Mouse (Mus musculus): ENCODE results near the gene Kcnf1.

The Kcnf1 gene

DNA sequence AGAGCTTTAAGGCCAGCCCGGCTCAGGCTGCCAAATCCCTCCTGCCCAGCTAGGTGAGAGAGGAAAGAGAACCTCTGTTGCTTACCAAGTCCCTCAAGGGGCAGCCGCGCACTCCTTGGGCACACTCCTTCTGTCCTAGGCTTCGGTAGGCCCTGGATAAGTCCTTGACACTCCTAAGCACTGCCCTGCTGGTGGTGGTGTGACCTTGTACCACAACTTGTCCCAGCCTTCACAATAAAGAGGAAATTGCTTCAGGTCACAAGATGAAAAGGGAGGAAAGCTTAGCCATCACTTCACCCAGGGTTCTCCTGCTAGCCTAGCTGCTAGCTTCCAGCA, at the start of gene Kcnf1:
TSS of gene Kcnf1 (minus strand) at position 132 of the 336 bp plus-strand sequence.
- no peak for DNase-seq (ENCODE audit: low spot score)

DNA sequence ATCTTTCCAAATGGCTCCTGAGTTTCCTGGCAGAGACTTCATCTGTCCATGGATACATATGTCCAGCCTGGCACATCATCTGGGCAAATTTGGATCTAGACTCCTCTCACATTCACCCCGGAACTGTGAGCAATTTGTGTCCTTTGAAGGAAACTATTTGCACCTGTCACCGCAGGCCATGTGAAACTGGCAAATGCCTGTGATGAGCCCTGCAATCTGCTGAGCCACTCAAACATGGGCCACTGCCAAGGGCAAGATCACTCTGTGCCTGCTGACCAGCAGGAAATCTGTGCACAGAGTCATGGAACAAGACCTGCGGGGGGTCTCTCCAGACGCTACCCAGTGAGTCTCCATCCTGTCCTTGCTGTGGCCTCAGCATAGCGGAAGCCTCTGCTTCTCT, 48.3 kb upstream of the Kcnf1 start:
- DNase-seq (ENCODE audit: low spot score) = no peak

DNA sequence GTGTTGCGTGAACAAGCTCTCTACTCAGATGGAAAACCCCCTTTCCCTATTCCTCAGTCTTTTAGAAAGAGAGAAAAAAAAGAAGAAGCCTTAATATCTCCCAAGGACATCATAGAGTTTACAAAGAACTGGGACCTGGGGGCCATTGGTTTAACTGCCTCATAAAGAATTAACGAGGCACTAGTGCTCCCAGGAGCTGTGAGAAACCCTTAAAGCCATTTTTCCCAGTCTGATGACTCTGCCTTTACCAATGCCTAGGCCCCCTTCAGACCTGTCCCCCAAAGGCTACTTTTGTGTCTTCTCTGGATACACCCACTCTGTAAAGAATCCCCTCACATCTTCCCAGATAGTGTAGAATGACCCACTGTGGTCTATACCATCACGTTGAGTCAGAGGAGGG, 46.4 kb upstream of the Kcnf1 start:
- DNase-seq (ENCODE audit: low spot score) = no peak

DNA sequence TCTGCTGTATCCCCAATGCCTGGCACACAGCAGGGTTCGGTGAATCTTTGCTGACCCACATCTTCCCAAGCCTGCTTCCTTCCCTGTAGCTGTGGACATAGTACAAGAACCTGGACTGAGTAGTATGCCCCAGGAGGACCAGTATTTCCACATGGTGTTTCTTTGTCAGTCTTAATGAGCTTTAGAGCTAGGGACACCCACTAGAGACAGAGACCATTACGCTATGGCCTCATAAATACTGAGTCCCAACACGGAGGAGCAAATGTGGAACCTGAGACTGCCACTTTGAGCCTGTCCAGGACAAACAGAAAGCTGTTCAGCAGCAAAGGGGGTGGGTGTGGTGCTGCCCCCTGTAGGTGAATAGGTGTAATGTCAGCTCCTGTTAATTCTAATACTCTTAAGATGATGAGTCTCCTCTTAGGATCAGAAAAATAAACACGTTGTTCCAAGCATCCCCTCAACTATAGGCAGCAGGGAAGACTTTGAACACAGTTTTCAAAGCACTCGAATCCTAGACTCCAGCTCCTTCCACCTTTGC, 45.3 kb upstream of the Kcnf1 start:
- DNase-seq (ENCODE audit: low spot score) = no peak

DNA sequence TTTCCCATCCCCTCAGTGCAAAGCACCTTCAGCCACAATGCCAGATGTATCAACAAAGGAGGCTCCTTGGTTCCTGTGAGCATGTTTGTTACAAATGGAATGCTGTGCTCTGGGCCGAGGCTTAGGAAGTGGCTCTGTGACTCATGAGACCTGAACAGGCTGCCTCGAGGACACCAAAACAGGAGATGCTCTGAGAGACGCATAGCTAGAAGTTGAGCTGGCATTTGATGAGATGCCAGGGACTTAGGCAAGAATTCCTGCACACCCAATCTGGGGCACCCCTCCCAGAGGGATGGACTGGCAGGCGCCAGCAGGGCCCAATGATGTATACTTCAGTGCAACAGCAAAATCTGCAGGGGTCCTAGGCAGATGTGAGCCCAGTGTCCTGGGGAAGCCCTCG, 43.9 kb upstream of the Kcnf1 start:
- DNase-seq (ENCODE audit: low spot score) = no peak

DNA sequence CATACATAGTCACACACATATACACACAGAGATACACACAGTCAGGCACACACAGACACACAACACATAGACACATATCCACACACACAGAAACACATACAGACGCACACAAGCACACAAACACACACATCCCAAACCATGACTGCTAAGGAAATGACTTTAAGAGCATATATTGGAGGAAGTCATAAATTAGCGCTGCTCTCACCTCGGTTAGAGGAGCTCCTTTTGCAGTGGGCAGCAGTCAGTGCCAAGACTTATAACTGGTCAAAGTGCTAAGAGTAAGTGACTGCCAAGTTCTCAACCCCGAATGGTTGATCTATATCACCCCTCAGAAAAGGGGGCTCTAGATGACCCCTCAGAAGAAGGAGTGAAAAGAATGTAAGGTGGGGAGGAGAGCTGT, 42.4 kb upstream of the Kcnf1 start:
- no peak for DNase-seq (ENCODE audit: low spot score)

DNA sequence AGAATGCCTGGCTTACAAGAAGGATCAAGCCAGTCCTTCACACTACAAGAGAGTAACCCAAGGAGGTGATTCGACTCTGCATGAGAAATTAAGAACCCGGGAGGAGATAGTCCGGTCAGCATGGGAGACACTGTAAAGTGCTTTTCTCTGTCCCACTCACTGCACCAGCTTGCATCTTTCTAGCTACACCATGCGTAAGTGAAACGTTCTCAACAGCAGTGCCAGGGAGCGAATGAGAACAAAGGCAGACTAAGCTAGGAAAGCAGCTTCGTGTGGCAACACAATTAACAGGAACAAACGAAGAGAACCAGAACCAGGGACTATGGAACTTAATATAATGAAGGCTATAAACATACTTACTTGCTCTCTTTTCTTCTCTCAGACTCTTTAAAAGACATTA, 41.7 kb upstream of the Kcnf1 start:
- no peak for DNase-seq (ENCODE audit: low spot score)

DNA sequence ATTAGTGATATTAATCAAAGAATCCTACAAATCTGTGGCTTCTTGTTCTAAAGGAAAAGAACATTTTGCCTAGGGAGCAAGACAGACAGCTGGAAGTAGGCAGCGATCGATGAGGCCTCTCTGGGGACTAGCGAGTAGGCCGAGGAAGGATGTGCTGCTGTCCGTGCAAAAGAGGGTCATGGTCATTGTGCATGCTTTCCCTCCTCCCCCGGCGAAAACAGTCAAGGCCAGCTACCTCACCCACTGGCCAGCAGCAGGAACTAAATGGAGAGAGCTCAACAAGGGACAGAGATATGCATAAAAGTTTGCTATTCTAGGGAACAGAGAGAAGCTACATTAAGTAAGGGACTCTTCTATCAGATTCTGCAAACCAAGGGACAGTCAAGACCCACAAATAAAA, 39.1 kb upstream of the Kcnf1 start:
- no peak for DNase-seq (ENCODE audit: low spot score)

DNA sequence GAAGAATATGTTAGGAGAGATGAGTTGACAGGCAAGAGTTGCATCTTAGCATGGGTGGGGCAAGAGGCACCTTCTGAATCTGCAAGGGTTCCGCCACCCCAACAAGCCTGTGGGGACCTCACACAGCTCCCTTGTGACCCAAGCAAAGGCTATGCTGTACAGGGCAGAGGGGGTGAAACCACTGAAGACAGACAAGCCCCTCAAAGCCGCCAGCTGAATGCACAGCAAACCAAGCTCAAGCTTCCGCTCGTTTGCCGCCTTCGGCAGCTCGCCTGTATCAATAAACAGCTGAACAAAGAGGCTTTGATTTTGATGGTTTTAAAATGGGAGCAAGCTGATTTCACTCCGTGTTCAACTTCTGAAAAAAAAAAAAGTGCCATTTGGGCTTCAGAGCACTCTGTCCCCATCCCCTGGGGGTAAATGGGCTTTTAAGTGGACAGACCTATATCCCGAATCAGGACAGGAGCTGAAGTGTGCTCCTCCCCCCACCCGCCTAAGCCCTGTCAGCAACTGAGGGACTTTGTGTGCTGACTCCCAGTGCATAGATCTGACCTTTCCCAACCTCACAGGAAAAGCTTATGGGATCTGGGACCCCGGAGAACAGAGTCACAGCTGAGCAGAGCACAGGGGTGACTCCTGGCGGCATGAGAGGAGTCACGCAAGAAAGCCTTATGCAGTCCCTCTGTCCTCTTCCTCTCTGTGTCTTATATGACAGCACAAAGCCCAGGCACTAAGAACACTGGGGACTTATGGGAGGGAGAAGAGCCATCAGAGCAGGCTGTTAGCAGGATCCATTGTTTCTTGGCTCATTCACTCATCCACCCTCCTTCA, 26.0 kb upstream of the Kcnf1 start:
- no peak for DNase-seq (ENCODE audit: low spot score)

DNA sequence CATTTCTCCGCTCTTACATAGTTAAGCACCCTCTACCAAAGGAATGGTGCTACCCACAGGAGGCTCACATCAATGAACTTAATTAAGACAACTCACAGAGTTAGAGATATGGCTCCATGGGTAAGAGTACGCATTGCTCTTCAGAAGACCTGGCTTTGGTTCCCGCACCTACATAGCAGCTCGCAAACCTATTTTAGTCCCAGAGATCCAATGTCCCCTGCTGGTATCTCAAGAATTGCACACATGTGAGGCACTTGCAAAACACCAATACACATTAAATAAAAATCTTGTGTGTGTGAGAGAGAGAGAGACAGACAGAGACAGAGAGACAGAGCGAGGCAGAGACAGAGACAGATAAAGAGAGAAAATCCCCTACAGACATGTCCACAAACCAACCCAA, 21.9 kb upstream of the Kcnf1 start:
- DNase-seq (ENCODE audit: low spot score) = no peak

DNA sequence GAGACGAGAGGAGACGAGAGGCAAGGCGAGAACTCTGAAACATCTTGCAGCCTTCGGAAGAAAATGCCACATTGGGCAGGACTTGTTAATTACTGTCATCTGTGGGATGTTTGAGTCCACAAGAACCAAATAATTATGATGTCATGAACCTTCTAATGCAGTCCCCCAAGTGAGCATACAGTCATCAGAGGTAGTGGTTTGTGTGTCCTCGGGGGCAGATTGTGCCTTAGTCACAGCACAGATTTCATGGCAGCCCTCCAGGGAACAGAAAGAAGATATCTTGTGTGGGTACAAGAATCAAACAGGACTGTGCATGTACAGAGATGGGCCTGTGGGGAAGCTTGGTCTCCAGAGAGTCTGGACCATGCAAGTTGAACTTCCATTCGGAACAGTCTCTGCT, 17.5 kb upstream of the Kcnf1 start:
- no peak for DNase-seq (ENCODE audit: low spot score)

DNA sequence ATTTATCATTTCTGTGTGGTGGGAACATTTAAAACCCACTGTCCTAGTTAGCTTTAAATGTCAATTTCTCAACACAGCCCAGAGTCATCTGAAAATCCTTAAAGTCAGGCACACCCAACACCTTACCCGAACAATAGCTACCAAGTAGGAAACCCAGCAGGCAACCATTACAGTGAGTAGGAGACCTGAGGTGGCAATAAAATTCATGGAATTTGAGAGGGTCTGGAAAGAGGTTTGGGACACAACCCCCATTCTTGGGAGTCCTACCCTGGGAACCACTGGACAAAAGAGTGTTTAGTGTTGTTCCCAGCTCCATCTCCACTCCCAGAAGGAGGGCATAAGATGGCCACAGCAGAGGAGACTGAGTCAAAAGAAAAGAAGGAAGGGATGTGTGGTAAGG, 16.6 kb upstream of the Kcnf1 start:
- DNase-seq (ENCODE audit: low spot score) = no peak

DNA sequence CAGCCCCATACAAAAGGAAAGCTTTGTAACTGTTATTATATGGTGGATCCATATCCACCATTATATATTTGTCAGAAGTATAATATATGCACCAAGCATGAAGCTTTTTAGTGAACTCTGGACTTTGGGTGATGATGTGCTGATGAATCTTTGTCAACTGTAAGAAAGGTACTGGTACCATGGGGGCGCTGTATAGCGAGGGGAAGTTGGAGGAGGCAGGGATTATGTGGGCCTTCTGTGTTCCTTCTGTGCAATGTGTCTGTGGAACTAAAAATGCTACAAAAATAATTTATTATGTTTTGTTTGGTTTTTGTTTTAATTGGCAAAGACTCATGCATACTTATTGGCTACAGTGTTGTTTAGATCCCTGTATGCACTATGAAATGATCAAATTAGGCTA, 16.2 kb upstream of the Kcnf1 start:
- no peak for DNase-seq (ENCODE audit: low spot score)

DNA sequence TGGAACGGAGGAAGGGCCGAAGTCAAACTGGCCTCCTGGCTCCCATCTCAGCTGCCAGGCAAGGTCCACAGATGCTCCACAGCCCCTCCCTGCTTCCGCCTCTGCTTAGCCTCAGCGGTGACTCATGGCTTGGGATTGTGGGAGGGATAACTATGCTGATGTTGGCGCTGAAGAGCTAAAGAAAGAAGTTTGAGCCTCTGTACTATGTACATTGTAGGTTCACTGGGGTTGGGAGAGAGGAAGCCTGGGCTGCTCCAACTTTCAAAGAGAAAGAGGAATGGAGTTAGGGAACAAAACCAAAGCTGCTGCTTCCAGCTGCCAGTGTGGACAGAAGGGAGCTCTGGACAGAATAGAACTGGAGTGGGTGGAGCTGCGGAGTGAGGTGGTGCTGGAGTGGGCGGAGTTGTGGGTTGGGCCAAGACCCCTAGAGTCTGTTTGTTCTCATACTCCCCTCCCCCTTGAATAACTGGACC, 7.7 kb upstream of the Kcnf1 start:
- no peak for DNase-seq (ENCODE audit: low spot score)

DNA sequence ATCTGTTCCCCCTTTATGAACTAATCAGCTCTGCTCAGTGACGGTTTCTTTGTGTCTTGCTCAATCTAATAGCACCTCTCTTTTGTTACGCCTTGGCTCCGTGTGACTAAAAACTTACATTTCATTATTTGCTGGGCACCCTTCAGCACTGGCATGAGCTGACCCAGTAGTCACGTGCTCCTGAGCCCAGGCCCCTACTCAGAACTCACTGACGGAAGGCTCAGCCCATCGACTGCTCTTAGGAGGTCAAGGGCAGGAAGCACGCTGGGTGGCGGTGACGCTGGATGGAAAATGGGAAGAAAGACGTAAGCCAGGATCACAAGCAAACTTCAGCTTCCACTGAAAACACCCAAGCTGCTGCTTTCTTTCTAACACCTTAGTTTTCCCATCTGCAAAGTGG, 7.1 kb upstream of the Kcnf1 start:
- DNase-seq (ENCODE audit: low spot score) = no peak

DNA sequence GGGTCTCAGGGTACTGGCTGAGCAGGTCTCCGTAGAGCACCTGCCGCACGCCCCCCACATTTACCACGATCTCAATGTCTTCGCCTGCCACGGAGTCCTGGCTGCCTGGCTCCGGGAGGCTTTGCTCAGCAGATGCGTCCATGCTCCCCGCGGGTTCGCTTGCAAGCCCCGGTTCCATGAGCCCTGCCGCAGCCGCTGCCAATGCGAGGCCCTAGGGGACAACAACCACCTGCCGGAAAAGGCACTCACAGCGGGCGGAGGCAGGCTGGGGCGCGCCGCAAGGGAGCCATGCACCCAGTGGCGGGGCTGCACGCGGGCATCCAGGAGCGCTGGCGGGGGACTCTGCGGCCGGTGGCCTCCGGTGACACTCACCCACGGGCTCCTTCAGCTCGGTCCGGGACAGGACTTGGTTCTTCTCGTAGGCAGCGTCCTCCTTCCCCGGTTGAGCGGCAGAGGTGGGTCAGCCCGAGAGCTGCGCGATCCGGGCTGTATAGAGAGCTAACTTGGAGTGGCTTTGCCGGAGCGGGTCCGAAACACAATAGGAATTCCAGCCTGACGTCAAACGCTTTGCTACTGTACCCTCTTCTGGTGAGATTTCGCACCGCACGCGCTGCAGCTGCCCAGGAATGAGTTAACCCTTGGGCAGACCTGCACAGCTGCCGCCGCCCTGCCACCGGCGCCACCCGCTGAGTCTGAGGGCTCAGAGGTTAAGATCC, 489 bp downstream of the Kcnf1 start:
- DNase-seq (ENCODE audit: low spot score) = no peak

DNA sequence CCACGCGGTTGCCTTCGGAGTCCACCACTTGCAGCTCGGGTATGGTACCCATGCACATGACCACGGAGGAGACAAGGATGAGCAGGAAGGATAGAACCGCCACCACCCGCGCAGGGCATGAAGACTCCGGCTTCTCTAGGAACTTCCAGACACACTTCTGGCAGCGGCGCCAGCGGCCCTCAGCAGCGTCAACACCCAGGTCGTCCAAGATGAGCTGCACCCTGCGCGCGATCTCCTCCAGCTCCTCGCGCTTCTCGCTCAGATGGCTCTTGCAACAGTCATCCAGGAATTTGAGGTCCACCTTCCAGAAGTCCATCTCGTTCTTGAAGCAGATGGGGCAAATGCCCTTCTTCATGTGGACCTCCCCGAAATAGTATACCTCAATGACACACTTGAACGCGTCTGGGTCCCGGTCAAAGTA, 1.1 kb downstream of the Kcnf1 start:
- DNase-seq (ENCODE audit: low spot score) = no peak

DNA sequence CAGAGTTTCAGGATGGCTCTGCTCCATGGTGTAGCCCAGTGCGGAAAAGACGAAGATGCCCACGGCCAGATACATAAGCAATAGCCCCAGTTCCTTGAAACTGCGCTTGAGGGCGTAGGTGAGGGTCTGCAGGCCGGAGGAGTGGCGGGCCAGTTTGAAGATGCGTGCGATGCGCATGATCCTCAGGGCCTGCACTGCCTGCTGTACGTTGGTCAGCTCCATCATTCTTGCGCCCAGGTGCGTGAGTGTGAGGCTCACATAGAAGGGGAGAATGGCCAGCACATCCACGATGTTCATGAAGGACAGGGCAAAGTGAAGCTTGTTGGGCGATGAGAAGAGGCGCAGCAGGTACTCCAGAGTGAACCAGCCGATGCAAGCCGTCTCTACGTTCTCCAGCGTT, 1.6 kb downstream of the Kcnf1 start:
- DNase-seq (ENCODE audit: low spot score) = no peak

DNA sequence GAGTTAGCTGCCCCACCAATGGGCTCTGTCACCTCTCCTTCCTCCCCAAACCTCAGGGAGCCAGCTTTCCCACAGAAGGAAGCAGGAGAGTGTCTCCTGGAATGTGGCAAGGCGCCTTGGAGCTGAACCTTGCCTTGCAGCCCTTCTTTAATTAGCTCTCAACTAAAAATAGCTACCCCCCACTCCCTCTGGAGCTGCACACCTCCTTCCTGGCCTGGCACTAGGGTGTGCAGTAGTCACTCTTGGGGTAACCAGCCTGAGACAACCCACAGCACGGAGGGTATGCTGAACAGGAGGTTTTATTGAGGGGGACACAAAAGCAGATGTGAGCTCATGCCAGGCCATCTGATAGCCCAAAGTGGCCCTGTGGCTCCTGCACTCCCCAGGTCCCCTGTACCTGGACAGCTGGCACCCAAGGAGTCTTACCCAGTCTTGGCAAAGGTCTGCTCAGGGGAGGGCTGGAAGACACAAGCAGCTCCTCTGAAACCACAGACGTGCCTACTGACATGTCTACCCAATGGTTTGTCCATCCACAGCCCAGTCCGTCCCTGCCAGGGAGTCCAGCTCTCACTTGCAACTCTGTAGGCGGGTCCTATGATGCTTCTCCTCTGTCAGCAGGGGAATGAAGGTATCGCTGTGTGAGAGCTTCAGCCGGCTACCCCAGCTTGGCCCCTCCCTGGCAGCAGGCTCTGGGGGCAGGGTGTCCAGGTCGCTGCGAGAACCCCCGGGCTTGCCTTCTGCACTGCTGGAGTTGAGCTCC, 2.4 kb downstream of the Kcnf1 start:
- no peak for DNase-seq (ENCODE audit: low spot score)

DNA sequence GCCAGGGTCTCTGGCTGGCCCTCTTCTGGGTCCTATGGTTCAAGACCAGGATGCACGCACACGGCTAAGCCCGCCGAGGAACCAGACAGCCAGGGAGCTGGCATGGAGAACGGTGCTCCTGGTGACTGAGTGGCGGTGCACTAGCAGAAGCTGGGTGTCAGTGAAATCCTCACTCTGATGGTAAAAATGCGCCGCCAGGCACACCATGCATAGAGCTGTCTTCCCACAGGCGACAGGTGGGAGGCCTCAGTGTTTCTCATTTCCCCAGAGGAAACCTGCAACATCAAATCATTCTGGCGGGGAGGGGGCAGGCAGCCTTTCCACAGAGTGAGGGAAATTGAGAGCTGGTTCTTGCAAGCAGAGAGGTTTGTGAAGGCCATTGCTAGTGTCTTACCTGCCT, 6.3 kb downstream of the Kcnf1 start:
- no peak for DNase-seq (ENCODE audit: low spot score)

DNA sequence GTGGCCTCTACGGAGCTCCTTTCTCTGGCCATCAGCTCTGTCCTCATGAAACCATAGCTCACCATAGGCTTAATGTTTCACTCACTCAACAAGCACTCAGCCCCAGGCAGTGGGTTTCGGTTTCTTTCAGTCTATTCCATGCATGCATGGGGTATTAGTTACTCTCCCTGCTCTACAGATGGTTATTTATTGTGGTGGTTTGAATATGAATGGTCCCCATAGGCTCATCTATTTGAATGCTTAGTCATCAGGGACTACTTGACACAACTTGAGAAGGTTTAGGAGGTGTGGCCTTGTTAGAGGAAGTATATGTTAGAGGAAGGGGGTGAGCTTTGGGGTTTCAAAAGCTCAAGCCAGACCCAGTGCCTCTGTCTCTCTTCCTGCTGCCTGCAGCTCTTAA, 10.6 kb downstream of the Kcnf1 start:
- DNase-seq (ENCODE audit: low spot score) = no peak

DNA sequence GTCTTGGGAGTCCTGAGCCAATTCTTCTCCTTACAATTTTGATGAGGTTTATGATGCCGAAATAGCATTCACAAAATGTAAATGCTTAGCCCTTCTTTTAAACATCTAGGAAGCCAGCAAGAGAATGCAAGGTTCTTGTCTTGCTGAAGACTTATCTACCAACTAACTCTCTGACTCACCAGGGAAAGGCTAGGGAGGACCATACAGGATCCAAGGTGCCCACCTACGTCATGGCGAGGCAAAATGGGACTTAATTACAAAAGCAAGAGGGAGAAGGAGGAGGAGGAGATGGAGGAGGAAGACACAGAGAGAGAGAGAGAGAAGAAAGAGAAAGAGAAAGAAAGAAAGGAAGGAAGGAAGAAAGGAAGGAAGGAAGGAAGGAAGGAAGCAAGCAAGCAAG, 12.7 kb downstream of the Kcnf1 start:
- no peak for DNase-seq (ENCODE audit: low spot score)

DNA sequence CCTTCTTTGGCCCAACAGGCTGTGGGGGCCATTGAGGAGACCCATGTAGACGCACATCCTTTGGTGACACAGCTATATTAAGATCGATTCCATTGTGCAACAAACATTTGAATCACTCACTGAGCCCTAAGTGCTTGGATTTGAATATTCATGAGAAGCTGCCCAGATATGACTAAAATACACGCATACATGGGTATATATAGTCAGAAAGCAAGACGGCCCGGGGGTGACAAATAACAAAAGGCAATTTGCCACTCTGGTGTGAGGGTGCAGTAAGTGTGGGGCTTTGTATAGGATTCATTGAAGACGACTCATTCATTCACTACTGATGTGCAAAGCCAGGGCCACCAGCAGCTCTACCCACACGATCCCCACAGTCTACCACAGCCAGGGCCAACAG, 17.1 kb downstream of the Kcnf1 start:
- no peak for DNase-seq (ENCODE audit: low spot score)
